Mouse (Mus musculus) C2C12 (cell line): ENCODE measurements around the gene Shisal2a. TPM values are rescaled to one million over a fixed set of nuclear protein-coding genes. Genes with fewer than 3 reads are reported as not detected.

Experiments
- H3K27me3 ChIP-seq: one replicate; pipeline ENCODE4 v1.6.1; 2011; ENCODE audit not compliant: control insufficient read depth, insufficient read depth, insufficient read length
- H3K36me3 ChIP-seq: one replicate; pipeline ENCODE4 v1.6.1; 2011; ENCODE audit not compliant: control insufficient read depth, insufficient read depth
- H3K4me3 ChIP-seq: one replicate; pipeline ENCODE4 v1.5.1; 2011; ENCODE audit warnings: mild to moderate bottlenecking, control low read depth; ENCODE audit not compliant: poor library complexity, insufficient read depth, severe bottlenecking
- H3K79me2 ChIP-seq: one replicate; pipeline ENCODE4 v1.6.1; 2011; ENCODE audit not compliant: control insufficient read depth, insufficient read depth
- H3K79me3 ChIP-seq: one replicate; pipeline ENCODE4 v1.6.1; 2011; ENCODE audit warnings: low read depth, control low read depth
- H3ac ChIP-seq: one replicate; pipeline ENCODE3; 2011; ENCODE audit warnings: low read depth; ENCODE audit not compliant: control insufficient read depth, insufficient read length
- CEBPB ChIP-seq: IDR thresholded peaks from one replicate; pipeline ENCODE4 v1.6.1; 2011; ENCODE audit warnings: low read depth, mild to moderate bottlenecking, control low read depth, moderate library complexity
- CTCF ChIP-seq: IDR thresholded peaks from one replicate; pipeline ENCODE4 v1.5.1; 2011; ENCODE audit not compliant: control insufficient read depth, insufficient read depth, insufficient read length
- FOSL1 ChIP-seq: IDR thresholded peaks from one replicate; pipeline ENCODE4 v1.8.0; 2011; ENCODE audit warnings: mild to moderate bottlenecking, low read length; ENCODE audit not compliant: poor library complexity, insufficient read depth, severe bottlenecking
- MAX ChIP-seq: IDR thresholded peaks from one replicate; pipeline ENCODE4 v1.6.1; 2011; ENCODE audit warnings: mild to moderate bottlenecking, control low read depth
- MYOD1 ChIP-seq: IDR thresholded peaks from one replicate; pipeline ENCODE4 v1.6.1; 2011; ENCODE audit warnings: low read depth; ENCODE audit not compliant: control insufficient read depth, insufficient read length
- MYOG ChIP-seq: IDR thresholded peaks from one replicate; pipeline ENCODE4 v1.6.1; 2011; ENCODE audit not compliant: control insufficient read depth, insufficient read length; ENCODE audit errors: extremely low read depth
- USF1 ChIP-seq: IDR thresholded peaks from one replicate; pipeline ENCODE4 v1.6.1; 2011; ENCODE audit warnings: low read depth, mild to moderate bottlenecking, control low read depth, moderate library complexity
- polyA plus RNA-seq: library from polyadenylated mRNA; unstranded; fragments of >200 nt; fragmentation: generic; extraction: Trizol; gene quantifications from one replicate; pipeline ENCODE4 v1.2.1, GENCODE M21; 2012; ENCODE audit warnings: missing spikeins

Shisal2a gene
- polyA plus RNA-seq, 1 experiment, result not detected

- no peaks in the 10 kb centered on the region for H3K79me3 ChIP-seq
- no peaks in the 10 kb centered on the region for H3K27me3 ChIP-seq
- TF ChIP-seq FOSL1, result no peak
- TF ChIP-seq CEBPB, result no peak
- TF ChIP-seq USF1, result no peak
- no peak for TF ChIP-seq MYOG
- no peak for TF ChIP-seq CTCF
- no peak for TF ChIP-seq MAX
- TF ChIP-seq MYOD1, result no peak
- no peaks in the 10 kb centered on the region for H3K79me2 ChIP-seq
- H3ac ChIP-seq, result no peak overlapping the region
- no peaks in the 10 kb centered on the region for H3K36me3 ChIP-seq
- H3K4me3 ChIP-seq, result no peak overlapping the region
Measured at GRCm38 (mm10) chr4:108424587-108424986, 41.4 kb upstream of the Shisal2a start.

GRCm38 (mm10) chr4:108407621-108408020 lies 24.5 kb upstream of the Shisal2a start:
- Histone ChIP-seq H3K36me3 (no peaks in the 10 kb centered on the region), H3K4me3 (no peak overlapping the region), H3K79me2 (no peaks in the 10 kb centered on the region), H3ac (no peak overlapping the region), H3K79me3 (no peaks in the 10 kb centered on the region), H3K27me3 (no peaks in the 10 kb centered on the region)
- no peak for TF ChIP-seq MYOD1

GRCm38 (mm10) chr4:108406861-108407401 lies 23.8 kb upstream of the Shisal2a start, which contains the start of gene Gpx7:
Gpx7 (minus strand) TSS chr4:108406961.
- Histone ChIP-seq H3K4me3 (no peak within 1 kb of the TSS), H3K36me3 (no peaks in the 10 kb centered on the region)
- no peak for TF ChIP-seq MYOG
- no peak for TF ChIP-seq CTCF
- no peak for TF ChIP-seq CEBPB
- no peak for TF ChIP-seq FOSL1
- TF ChIP-seq MYOD1, result no peak
- no peak for TF ChIP-seq MAX
- no peak for TF ChIP-seq USF1

GRCm38 (mm10) chr4:108406138-108406860 lies 23.1 kb upstream of the Shisal2a start:
- H3K79me3 ChIP-seq, result no peaks in the 10 kb centered on the region
- no peak for TF ChIP-seq FOSL1
- no peak for TF ChIP-seq MAX
- TF ChIP-seq CEBPB, result no peak
- no peak for TF ChIP-seq CTCF
- TF ChIP-seq MYOG, result no peak
- TF ChIP-seq USF1, result no peak
- TF ChIP-seq MYOD1, result no peak

More at GRCm38 (mm10) chr4:108406861-108407401, 23.8 kb upstream of the Shisal2a start, which contains the start of gene Gpx7:
- no peaks in the 10 kb centered on the region for H3K27me3 ChIP-seq
- H3K79me2 ChIP-seq, result no peaks in the 10 kb centered on the region
- H3K79me3 ChIP-seq, result no peaks in the 10 kb centered on the region
- H3ac ChIP-seq, result no peak within 1 kb of the TSS

DNA sequence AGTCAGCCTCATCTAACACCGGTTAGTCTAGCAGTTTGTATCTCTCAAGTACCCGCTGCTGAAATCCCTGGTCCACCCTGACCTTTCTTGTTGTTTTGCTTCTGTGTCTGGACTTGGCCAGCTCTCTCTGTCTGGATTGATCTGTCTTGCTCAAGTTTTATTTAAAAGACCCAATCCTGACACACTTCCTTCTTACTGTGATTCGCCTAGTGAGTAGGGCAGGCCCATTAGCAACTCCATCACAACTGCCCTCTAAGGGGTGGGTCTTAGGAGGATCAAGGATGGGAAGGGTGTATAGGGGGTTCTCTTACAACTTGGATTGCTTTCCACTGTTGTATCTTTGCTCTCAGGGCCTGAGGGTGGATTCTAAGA lies 22.6 kb upstream of the Shisal2a start:
- Histone ChIP-seq H3K4me3 (no peak overlapping the region), H3K27me3 (no peaks in the 10 kb centered on the region), H3K79me3 (no peaks in the 10 kb centered on the region), H3K79me2 (no peaks in the 10 kb centered on the region), H3ac (no peak overlapping the region), H3K36me3 (no peaks in the 10 kb centered on the region)
- TF ChIP-seq CTCF, result no peak
- TF ChIP-seq FOSL1, result no peak
- no peak for TF ChIP-seq MYOG
- TF ChIP-seq MYOD1, result no peak
- no peak for TF ChIP-seq MAX
- TF ChIP-seq CEBPB, result no peak
- TF ChIP-seq USF1, result no peak

More at GRCm38 (mm10) chr4:108406138-108406860, 23.1 kb upstream of the Shisal2a start:
- no peaks in the 10 kb centered on the region for H3K79me2 ChIP-seq
- H3K27me3 ChIP-seq, result no peaks in the 10 kb centered on the region
- H3K4me3 ChIP-seq, result no peak overlapping the region
- no peak overlapping the region for H3ac ChIP-seq
- H3K36me3 ChIP-seq, result no peaks in the 10 kb centered on the region
